Mouse (Mus musculus): ENCODE data around the gene Dlx2.

Dlx2 gene

GRCm38 (mm10) chr2:71540611-71541417, 5.7 kb downstream of the Dlx2 start:
- no peak for DNase-seq (ENCODE audit: low spot score)

GRCm38 (mm10) chr2:71534242-71535052, 12.1 kb downstream of the Dlx2 start:
- no peak for DNase-seq (ENCODE audit: low spot score)

GRCm38 (mm10) chr2:71533094-71533493, 13.5 kb downstream of the Dlx2 start:
- DNase-seq (ENCODE audit: low spot score), result no peak

GRCm38 (mm10) chr2:71531990-71532970, 14.3 kb downstream of the Dlx2 start:
- no peak for DNase-seq (ENCODE audit: low spot score)

GRCm38 (mm10) chr2:71531124-71531590, 15.4 kb downstream of the Dlx2 start:
- no peak for DNase-seq (ENCODE audit: low spot score)

- no peak for DNase-seq (ENCODE audit: low spot score)
Observed at GRCm38 (mm10) chr2:71530391-71531123, 16.0 kb downstream of the Dlx2 start.

GRCm38 (mm10) chr2:71529511-71530351, 16.8 kb downstream of the Dlx2 start:
- no peak for DNase-seq (ENCODE audit: low spot score)

- no peak for DNase-seq (ENCODE audit: low spot score)
Observed at GRCm38 (mm10) chr2:71528714-71529510, 17.6 kb downstream of the Dlx2 start.

GRCm38 (mm10) chr2:71528014-71528713, 18.4 kb downstream of the Dlx2 start, which contains the start of gene Dlx1:
Gene Dlx1 (plus strand): TSS chr2:71528113.
- DNase-seq (ENCODE audit: low spot score), result no peak

- DNase-seq (ENCODE audit: low spot score), result no peak
Observed at GRCm38 (mm10) chr2:71527323-71528013, 19.1 kb downstream of the Dlx2 start.

GRCm38 (mm10) chr2:71526595-71527322, 19.8 kb downstream of the Dlx2 start:
- no peak for DNase-seq (ENCODE audit: low spot score)

- DNase-seq (ENCODE audit: low spot score), result no peak
Observed at GRCm38 (mm10) chr2:71524763-71525162, 21.8 kb downstream of the Dlx2 start.

GRCm38 (mm10) chr2:71523431-71523830, 23.1 kb downstream of the Dlx2 start:
- DNase-seq (ENCODE audit: low spot score), result no peak

- DNase-seq (ENCODE audit: low spot score), result no peak
Observed at GRCm38 (mm10) chr2:71522871-71523270, 23.7 kb downstream of the Dlx2 start.

GRCm38 (mm10) chr2:71517466-71518099, 29.0 kb downstream of the Dlx2 start:
- no peak for DNase-seq (ENCODE audit: low spot score)

GRCm38 (mm10) chr2:71516995-71517394, 29.6 kb downstream of the Dlx2 start:
- DNase-seq (ENCODE audit: low spot score), result no peak

GRCm38 (mm10) chr2:71512326-71512725, 34.2 kb downstream of the Dlx2 start:
- no peak for DNase-seq (ENCODE audit: low spot score)
